Mouse (Mus musculus): Measurements from ENCODE around the gene Acot12. TPM values are rescaled to one million over a fixed set of nuclear protein-coding genes. Genes with fewer than 3 reads are reported as not detected.
A peak's percentile ranks its signal among the peaks of the same experiment; 100 is the strongest.

Acot12 gene
- 12.1 and 31.8 TPM in 2 replicates for polyA plus RNA-seq (2012; rRNA removed)

DNA sequence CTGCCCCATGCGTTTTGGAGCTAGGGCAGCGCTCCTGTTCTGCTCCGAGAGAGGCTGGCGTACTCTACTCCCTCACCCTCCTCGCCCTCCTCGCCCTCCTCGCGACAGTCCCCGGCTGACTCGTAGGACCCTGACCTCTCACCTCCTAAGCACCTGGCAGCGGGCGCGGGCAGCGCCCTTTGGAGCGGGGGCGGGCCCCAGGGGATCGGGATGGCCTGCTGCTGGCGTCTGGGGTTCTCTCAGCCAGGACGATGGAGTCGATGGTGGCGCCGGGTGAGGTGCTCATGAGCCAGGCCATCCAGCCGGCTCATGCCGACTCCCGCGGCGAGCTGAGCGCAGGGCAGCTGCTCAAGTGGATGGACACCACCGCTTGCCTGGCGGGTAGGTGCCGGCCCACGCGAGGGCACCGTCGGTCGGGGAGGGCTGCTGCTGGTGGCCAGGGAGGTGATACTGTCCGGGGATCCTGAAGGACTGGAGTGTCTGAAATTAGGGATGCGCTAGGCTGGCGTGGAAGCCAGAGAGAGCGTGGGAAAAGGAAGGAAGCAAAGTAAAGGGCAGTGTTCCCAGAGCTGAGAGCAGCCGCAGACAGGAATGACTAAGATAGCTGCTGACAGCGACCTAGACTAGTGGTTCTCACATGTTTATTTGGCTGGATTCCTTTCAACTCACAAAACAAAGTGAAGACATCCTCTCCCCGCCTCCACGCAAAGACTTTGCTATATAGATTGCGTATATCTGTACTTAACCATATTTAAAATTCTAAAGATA, at the start of gene Acot12:
Acot12 (plus strand) TSS at position 233 of the 768 bp plus-strand sequence.
- 8% methylated on average over 45 of the region's 45 CpGs for WGBS

DNA sequence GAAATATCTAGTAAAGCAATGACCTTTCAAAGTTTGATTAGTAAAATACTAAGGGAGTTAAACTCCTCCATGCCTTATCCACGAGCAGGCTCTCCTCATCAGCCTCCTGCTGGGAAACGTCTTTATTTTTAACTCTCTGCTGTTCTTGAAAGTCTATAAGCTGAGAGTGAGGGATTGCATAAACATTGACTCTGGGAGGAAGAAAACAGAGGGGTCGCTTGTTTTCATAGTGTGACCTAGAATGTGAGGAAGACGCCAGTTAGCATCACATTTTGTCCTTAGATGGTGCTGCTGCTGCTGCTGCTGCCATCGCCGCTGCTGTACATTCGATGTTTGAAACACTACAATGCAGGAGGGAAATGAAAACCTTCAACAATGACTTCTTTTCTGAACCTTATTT, 47.7 kb upstream of the Acot12 start:
- WGBS: 75% methylated on average over 7 of the region's 7 CpGs
- TF ChIP-seq POLR2A (IDR thresholded peaks at IDR 0.05; ENCODE audit: low read depth, low read length) (no peak), CTCF (IDR thresholded peaks at IDR 0.05; ENCODE audit: extremely low read depth, insufficient read length, insufficient replicate concordance, low read depth, low read length) (no peak)

More for the DNA sequence above, at the start of gene Acot12:
- TF ChIP-seq CTCF (IDR thresholded peaks at IDR 0.05; ENCODE audit: extremely low read depth, insufficient read length, insufficient replicate concordance, low read depth, low read length) (no peak), POLR2A (IDR thresholded peaks at IDR 0.05; ENCODE audit: low read depth, low read length) (peak; percentile 18; the same call in 1 of the 2 replicates)
- Histone ChIP-seq H3K4me3 (ENCODE audit: low read depth, low read length) (peak within 1 kb of the TSS; percentile 82), H3K27ac (ENCODE audit: insufficient read depth, low read depth, low read length) (peak within 1 kb of the TSS; percentile 89), H3K27me3 (ENCODE audit: control insufficient read depth, insufficient read depth, low read length) (no peaks in the 10 kb centered on the region), H3K36me3 (ENCODE audit: control insufficient read depth, insufficient read depth, low read length) (no peaks in the 10 kb centered on the region), H3K4me1 (ENCODE audit: control insufficient read depth, insufficient read depth, insufficient read length, low read length) (peaks cover 3% of the 10 kb centered on the region; the same call in 1 of the 2 replicates)

GRCm38 (mm10) chr13:91695406-91695805, 45.9 kb upstream of the Acot12 start:
- TF ChIP-seq CTCF (IDR thresholded peaks at IDR 0.05; ENCODE audit: extremely low read depth, insufficient read length, insufficient replicate concordance, low read depth, low read length): no peak
- TF ChIP-seq POLR2A (IDR thresholded peaks at IDR 0.05; ENCODE audit: low read depth, low read length): no peak
- 68% methylated on average over 2 of the region's 2 CpGs for WGBS
- Histone ChIP-seq H3K36me3 (ENCODE audit: control insufficient read depth, insufficient read depth, low read length) (no peaks in the 10 kb centered on the region), H3K27ac (ENCODE audit: insufficient read depth, low read depth, low read length) (no peak overlapping the region), H3K4me3 (ENCODE audit: low read depth, low read length) (no peak overlapping the region), H3K4me1 (ENCODE audit: control insufficient read depth, insufficient read depth, insufficient read length, low read length) (no peaks in the 10 kb centered on the region), H3K27me3 (ENCODE audit: control insufficient read depth, insufficient read depth, low read length) (no peaks in the 10 kb centered on the region)

More for the DNA sequence above, 47.7 kb upstream of the Acot12 start:
- no peak overlapping the region for H3K27ac ChIP-seq (ENCODE audit: insufficient read depth, low read depth, low read length)
- H3K27me3 ChIP-seq (ENCODE audit: control insufficient read depth, insufficient read depth, low read length): no peaks in the 10 kb centered on the region
- no peaks in the 10 kb centered on the region for H3K4me1 ChIP-seq (ENCODE audit: control insufficient read depth, insufficient read depth, insufficient read length, low read length)
- no peak overlapping the region for H3K4me3 ChIP-seq (ENCODE audit: low read depth, low read length)
- H3K36me3 ChIP-seq (ENCODE audit: control insufficient read depth, insufficient read depth, low read length): no peaks in the 10 kb centered on the region

GRCm38 (mm10) chr13:91696109-91696645, 45.1 kb upstream of the Acot12 start:
- no peaks in the 10 kb centered on the region for H3K36me3 ChIP-seq (ENCODE audit: control insufficient read depth, insufficient read depth, low read length)
- no peak overlapping the region for H3K4me3 ChIP-seq (ENCODE audit: low read depth, low read length)
- 36% methylated on average over 2 of the region's 2 CpGs for WGBS
- TF ChIP-seq POLR2A (IDR thresholded peaks at IDR 0.05; ENCODE audit: low read depth, low read length): no peak
- TF ChIP-seq CTCF (IDR thresholded peaks at IDR 0.05; ENCODE audit: extremely low read depth, insufficient read length, insufficient replicate concordance, low read depth, low read length): no peak
- H3K27ac ChIP-seq (ENCODE audit: insufficient read depth, low read depth, low read length): no peak overlapping the region
- no peaks in the 10 kb centered on the region for H3K4me1 ChIP-seq (ENCODE audit: control insufficient read depth, insufficient read depth, insufficient read length, low read length)
- H3K27me3 ChIP-seq (ENCODE audit: control insufficient read depth, insufficient read depth, low read length): no peaks in the 10 kb centered on the region

GRCm38 (mm10) chr13:91697011-91697410, 44.3 kb upstream of the Acot12 start:
- Histone ChIP-seq H3K36me3 (ENCODE audit: control insufficient read depth, insufficient read depth, low read length) (no peaks in the 10 kb centered on the region), H3K27ac (ENCODE audit: insufficient read depth, low read depth, low read length) (no peak overlapping the region), H3K4me1 (ENCODE audit: control insufficient read depth, insufficient read depth, insufficient read length, low read length) (no peaks in the 10 kb centered on the region), H3K4me3 (ENCODE audit: low read depth, low read length) (no peak overlapping the region), H3K27me3 (ENCODE audit: control insufficient read depth, insufficient read depth, low read length) (no peaks in the 10 kb centered on the region)
- TF ChIP-seq POLR2A (IDR thresholded peaks at IDR 0.05; ENCODE audit: low read depth, low read length): no peak
- TF ChIP-seq CTCF (IDR thresholded peaks at IDR 0.05; ENCODE audit: extremely low read depth, insufficient read length, insufficient replicate concordance, low read depth, low read length): no peak
- WGBS: 35% methylated on average over 3 of the region's 3 CpGs

DNA sequence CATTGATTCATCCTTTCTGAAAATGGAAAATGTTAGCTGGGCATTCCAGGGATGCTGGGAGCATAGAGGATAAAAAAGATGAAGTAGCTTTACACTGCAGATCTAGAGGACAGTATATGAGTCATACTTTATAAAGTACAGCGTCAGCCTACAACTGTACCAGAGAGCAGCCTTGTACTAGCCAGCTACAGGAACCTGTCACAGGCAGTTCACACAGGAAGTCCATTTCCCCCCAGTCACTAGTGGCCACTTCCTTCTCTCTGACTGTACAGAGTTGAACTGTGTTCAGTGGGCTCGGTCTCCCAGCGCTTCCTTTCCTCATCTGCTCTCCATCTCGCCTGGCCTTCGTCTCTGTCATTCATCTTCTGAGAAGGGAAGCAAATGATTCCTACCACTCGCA, 39.0 kb upstream of the Acot12 start:
- WGBS: 57% methylated on average over 6 of the region's 6 CpGs
- H3K36me3 ChIP-seq (ENCODE audit: control insufficient read depth, insufficient read depth, low read length): no peaks in the 10 kb centered on the region
- no peak for TF ChIP-seq POLR2A (IDR thresholded peaks at IDR 0.05; ENCODE audit: low read depth, low read length)
- TF ChIP-seq CTCF (IDR thresholded peaks at IDR 0.05; ENCODE audit: extremely low read depth, insufficient read length, insufficient replicate concordance, low read depth, low read length): no peak
- H3K27ac ChIP-seq (ENCODE audit: insufficient read depth, low read depth, low read length): no peak overlapping the region
- H3K4me3 ChIP-seq (ENCODE audit: low read depth, low read length): no peak overlapping the region
- no peaks in the 10 kb centered on the region for H3K4me1 ChIP-seq (ENCODE audit: control insufficient read depth, insufficient read depth, insufficient read length, low read length)
- no peaks in the 10 kb centered on the region for H3K27me3 ChIP-seq (ENCODE audit: control insufficient read depth, insufficient read depth, low read length)

DNA sequence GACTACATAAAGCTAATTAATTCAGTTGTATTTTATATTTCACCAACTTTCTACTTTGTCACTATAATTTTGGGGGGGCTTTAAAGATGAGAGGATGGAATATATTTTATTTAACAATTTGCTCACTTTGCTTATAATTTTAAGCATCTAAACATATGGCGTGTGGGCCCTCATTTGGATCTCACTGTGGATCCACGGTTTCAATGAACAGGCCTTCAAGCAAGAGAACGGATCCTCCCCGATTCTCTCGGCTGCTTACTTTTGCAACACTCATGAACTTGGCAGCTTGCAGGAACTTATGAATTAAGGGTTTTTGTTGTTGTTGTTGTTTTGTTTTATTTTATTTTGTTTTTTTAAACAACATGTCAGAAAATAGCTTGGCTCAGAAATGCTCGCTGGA, 21.8 kb upstream of the Acot12 start:
- 87% methylated on average over 6 of the region's 6 CpGs for WGBS
- H3K27me3 ChIP-seq (ENCODE audit: control insufficient read depth, insufficient read depth, low read length): no peaks in the 10 kb centered on the region
- peaks cover 9% of the 10 kb centered on the region for H3K4me1 ChIP-seq (ENCODE audit: control insufficient read depth, insufficient read depth, insufficient read length, low read length)
- H3K36me3 ChIP-seq (ENCODE audit: control insufficient read depth, insufficient read depth, low read length): no peaks in the 10 kb centered on the region
- no peak for TF ChIP-seq CTCF (IDR thresholded peaks at IDR 0.05; ENCODE audit: extremely low read depth, insufficient read length, insufficient replicate concordance, low read depth, low read length)
- no peak for TF ChIP-seq POLR2A (IDR thresholded peaks at IDR 0.05; ENCODE audit: low read depth, low read length)
- H3K27ac ChIP-seq (ENCODE audit: insufficient read depth, low read depth, low read length): no peak overlapping the region
- no peak overlapping the region for H3K4me3 ChIP-seq (ENCODE audit: low read depth, low read length)

Data from small intestine, adult 2 months (tissue).